Mouse (Mus musculus) thymus, adult 2 months (tissue): ENCODE results near the gene Rdh16f2. TPM values are rescaled to one million over a fixed set of nuclear protein-coding genes. Genes with fewer than 3 reads are reported as not detected.
"Not testable (repeated sequence)": the region's sequence is repeated elsewhere in the genome, so short reads cannot be mapped to it uniquely, and the experiment has no call there.

Source experiments
- DNase-seq: peaks from one replicate; pipeline ENCODE4 v3.0.0; 2021
- H3K27ac ChIP-seq: fragments of 200-500 bp; 2 replicates; pipeline ENCODE4 v1.5.1; 2012; ENCODE audit warnings: low read length, control low read depth; ENCODE audit not compliant: control insufficient read depth, insufficient read depth
- H3K27me3 ChIP-seq: fragments of 200-500 bp; 2 replicates; pipeline ENCODE4 v1.6.1; 2012; ENCODE audit warnings: mild to moderate bottlenecking, low read length, moderate library complexity, mixed read lengths; ENCODE audit not compliant: control insufficient read depth, insufficient read depth
- H3K36me3 ChIP-seq: fragments of 200-500 bp; 2 replicates; pipeline ENCODE4 v1.6.1; 2012; ENCODE audit warnings: mild to moderate bottlenecking, low read length, moderate library complexity; ENCODE audit not compliant: control insufficient read depth, insufficient read depth
- H3K4me1 ChIP-seq: fragments of 200-500 bp; replicated peaks from 2 replicates; pipeline ENCODE4 v1.6.1; 2012; ENCODE audit warnings: low read length; ENCODE audit not compliant: control insufficient read depth, insufficient read depth
- H3K4me3 ChIP-seq: fragments of 200-500 bp; 2 replicates; pipeline ENCODE4 v1.5.1; 2012; ENCODE audit warnings: mild to moderate bottlenecking, low read length, control low read depth, moderate library complexity; ENCODE audit not compliant: control insufficient read depth, insufficient read depth
- CTCF ChIP-seq: fragments of 200-500 bp; IDR thresholded peaks from 2 replicates; pipeline ENCODE4 v1.5.1; 2012; ENCODE audit warnings: mild to moderate bottlenecking, control low read depth, low read length, moderate library complexity, borderline replicate concordance; ENCODE audit not compliant: control insufficient read depth, poor library complexity, insufficient read depth; ENCODE audit errors: extremely low read depth
- POLR2A ChIP-seq: fragments of 200-500 bp; IDR thresholded peaks from 2 replicates; pipeline ENCODE4 v1.6.1; 2012; ENCODE audit warnings: mild to moderate bottlenecking, low read length, control low read depth, moderate library complexity; ENCODE audit not compliant: control insufficient read depth, poor library complexity, insufficient read depth; ENCODE audit errors: extremely low read depth
- WGBS: fragments of 180-500 bp; shearing (Covaris S2); methylation state at CpG from one replicate; pipeline ENCODE4 v1.1.7; 2018; 5-methylcytosine and 5-hydroxymethylcytosine counted together
- polyA plus RNA-seq: library from polyadenylated mRNA; depleted of rRNA; stranded (reverse); fragments of >200 nt; gene quantifications from 2 replicates; pipeline ENCODE4 v1.2.3, GENCODE M21; 2012

The Rdh16f2 gene
- polyA plus RNA-seq, 1 experiment: not detected

GRCm38 (mm10) chr10:127901751-127902150 is 35.5 kb downstream of the Rdh16f2 start:
- H3K36me3 ChIP-seq: no peaks in the 10 kb centered on the region
- H3K27me3 ChIP-seq: no peaks in the 10 kb centered on the region
- 85% methylated on average over 4 of the region's 4 CpGs for WGBS
- DNase-seq: no peak
- no peak overlapping the region for H3K4me3 ChIP-seq
- no peak for TF ChIP-seq CTCF
- H3K4me1 ChIP-seq: no peaks in the 10 kb centered on the region
- H3K27ac ChIP-seq: no peak overlapping the region

GRCm38 (mm10) chr10:127903116-127903515 is 36.8 kb downstream of the Rdh16f2 start:
- TF ChIP-seq POLR2A (no peak), CTCF (no peak)
- H3K27me3 ChIP-seq: no peaks in the 10 kb centered on the region
- H3K36me3 ChIP-seq: no peaks in the 10 kb centered on the region
- DNase-seq: no peak
- no peaks in the 10 kb centered on the region for H3K4me1 ChIP-seq
- no peak overlapping the region for H3K27ac ChIP-seq
- 81% methylated on average over 1 of the region's 1 CpGs for WGBS
- no peak overlapping the region for H3K4me3 ChIP-seq

GRCm38 (mm10) chr10:127904718-127905446 is 38.6 kb downstream of the Rdh16f2 start:
- Histone ChIP-seq H3K4me3 (no peak overlapping the region), H3K27me3 (no peaks in the 10 kb centered on the region), H3K36me3 (no peaks in the 10 kb centered on the region), H3K4me1 (no peaks in the 10 kb centered on the region), H3K27ac (no peak overlapping the region)
- 68% methylated on average over 7 of the region's 7 CpGs for WGBS
- no peak for DNase-seq
- TF ChIP-seq CTCF: no peak
- TF ChIP-seq POLR2A: no peak

DNA sequence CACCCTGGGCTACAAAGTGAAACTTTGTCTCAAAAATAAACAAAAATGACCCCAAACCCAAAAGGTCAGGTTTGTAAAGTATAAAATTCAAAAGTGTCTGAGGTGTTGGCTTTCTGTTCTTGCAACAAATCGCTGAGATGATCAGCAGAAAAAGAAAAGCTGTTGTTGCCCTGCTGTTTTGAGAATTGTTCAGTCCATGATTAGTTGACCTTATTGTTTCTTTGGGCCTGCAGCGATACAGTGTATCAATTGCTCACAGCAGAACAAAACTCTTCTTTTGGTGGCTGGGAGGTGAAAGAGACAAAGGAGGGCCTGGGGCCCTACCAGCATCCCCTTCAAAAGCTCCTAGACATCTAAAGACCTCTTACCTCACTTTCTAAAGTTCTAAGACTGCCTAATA is 39.9 kb downstream of the Rdh16f2 start:
- Histone ChIP-seq H3K36me3 (no peaks in the 10 kb centered on the region), H3K27ac (no peak overlapping the region), H3K4me1 (no peaks in the 10 kb centered on the region), H3K4me3 (no peak overlapping the region), H3K27me3 (no peaks in the 10 kb centered on the region)
- 96% methylated on average over 2 of the region's 2 CpGs for WGBS
- TF ChIP-seq POLR2A: no peak
- TF ChIP-seq CTCF: no peak
- no peak for DNase-seq

- no peaks in the 10 kb centered on the region for H3K4me1 ChIP-seq
- no peaks in the 10 kb centered on the region for H3K27me3 ChIP-seq
- DNase-seq: no peak
- TF ChIP-seq CTCF (no peak), POLR2A (no peak)
- H3K27ac ChIP-seq: no peak overlapping the region
- no peaks in the 10 kb centered on the region for H3K36me3 ChIP-seq
- H3K4me3 ChIP-seq: no peak overlapping the region
Observed at GRCm38 (mm10) chr10:127907386-127907951, 41.2 kb downstream of the Rdh16f2 start.

DNA sequence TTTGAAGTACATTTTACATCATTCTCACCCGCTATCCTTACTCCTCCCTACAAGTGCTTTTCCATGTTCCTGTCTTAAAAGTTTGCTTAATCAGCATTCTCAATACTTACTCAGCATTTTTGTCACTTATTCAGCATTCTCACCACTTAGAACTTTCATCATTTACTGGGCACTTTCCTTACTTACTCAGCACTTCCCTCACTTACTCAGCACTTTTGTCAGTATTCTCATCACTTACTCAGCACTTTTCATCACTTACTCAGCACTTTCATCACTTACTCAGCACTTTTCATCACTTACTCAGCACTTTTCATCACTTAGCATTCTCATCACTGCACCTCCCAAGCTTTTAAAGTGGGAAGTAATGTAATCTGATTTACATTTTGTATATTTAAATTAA is 49.3 kb downstream of the Rdh16f2 start:
- H3K36me3 ChIP-seq: no peaks in the 10 kb centered on the region

GRCm38 (mm10) chr10:127917183-127917582 is 50.9 kb downstream of the Rdh16f2 start:
- H3K4me3 ChIP-seq, H3K36me3 ChIP-seq, H3K27me3 ChIP-seq, H3K4me1 ChIP-seq, H3K27ac ChIP-seq, DNase-seq: not testable (repeated sequence)
- 94% methylated on average over 3 of the region's 3 CpGs for WGBS

More for the DNA sequence above, 49.3 kb downstream of the Rdh16f2 start:
- no peak overlapping the region for H3K27ac ChIP-seq
- H3K4me3 ChIP-seq: no peak overlapping the region
- H3K27me3 ChIP-seq: no peaks in the 10 kb centered on the region
- WGBS: 93% methylated on average over 1 of the region's 1 CpGs
- no peak for TF ChIP-seq POLR2A
- no peak for TF ChIP-seq CTCF
- no peaks in the 10 kb centered on the region for H3K4me1 ChIP-seq
- no peak for DNase-seq
